Mouse (Mus musculus): ENCODE measurements at regions not wholly inside any gene's neighbourhood (a gene's known extent, or its start where the extent isn't known, plus 50 kb on each side); places are given as distances from the start of the nearest gene placed in this dataset.

- no peak for DNase-seq (ENCODE audit: low read depth, low spot score)
These were observed 2169.9 kb downstream of the 9330182O14Rik start for GRCm38 (mm10) chr15:42304097-42304496.

DNA sequence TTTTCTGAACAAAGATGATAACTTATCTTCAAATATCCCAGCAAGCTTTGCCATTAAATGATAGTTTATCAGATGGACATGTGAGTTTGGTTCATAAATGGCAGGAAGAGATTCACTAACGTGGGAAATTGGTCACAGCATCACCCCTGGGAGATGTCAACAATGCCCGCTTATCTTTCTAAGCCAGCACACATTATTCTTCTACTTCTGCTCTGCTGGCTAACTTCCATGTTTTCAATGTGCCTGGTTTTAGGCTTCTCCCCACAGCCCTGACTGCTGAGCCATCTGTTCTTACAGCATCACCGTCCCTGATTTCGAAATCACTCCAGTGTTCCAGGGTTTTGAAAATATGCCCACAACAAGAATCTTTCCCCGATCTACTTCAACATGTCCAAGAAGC lies 2175.4 kb downstream of the 9330182O14Rik start:
- no peak for DNase-seq (ENCODE audit: low read depth, low spot score)

GRCm38 (mm10) chr15:42311166-42311565 lies 2177.0 kb downstream of the 9330182O14Rik start:
- no peak for DNase-seq (ENCODE audit: low read depth, low spot score)

GRCm38 (mm10) chr15:42320349-42320748 lies 2186.2 kb downstream of the 9330182O14Rik start:
- peak; percentile 41 for DNase-seq (ENCODE audit: low read depth, low spot score)

- DNase-seq (ENCODE audit: low read depth, low spot score): no peak
These were observed 2188.8 kb downstream of the 9330182O14Rik start for GRCm38 (mm10) chr15:42322940-42323339.

GRCm38 (mm10) chr15:42325221-42325620 lies 2191.1 kb downstream of the 9330182O14Rik start:
- DNase-seq (ENCODE audit: low read depth, low spot score): no peak

- DNase-seq (ENCODE audit: low read depth, low spot score): no peak
These were observed 2194.4 kb downstream of the 9330182O14Rik start for GRCm38 (mm10) chr15:42328535-42328934.

GRCm38 (mm10) chr15:42329742-42330141 lies 2195.6 kb downstream of the 9330182O14Rik start:
- DNase-seq (ENCODE audit: low read depth, low spot score): no peak

GRCm38 (mm10) chr15:42333642-42334041 lies 2199.5 kb downstream of the 9330182O14Rik start:
- no peak for DNase-seq (ENCODE audit: low read depth, low spot score)

- no peak for DNase-seq (ENCODE audit: low read depth, low spot score)
These were observed 2212.0 kb downstream of the 9330182O14Rik start for GRCm38 (mm10) chr15:42346131-42346530.

DNA sequence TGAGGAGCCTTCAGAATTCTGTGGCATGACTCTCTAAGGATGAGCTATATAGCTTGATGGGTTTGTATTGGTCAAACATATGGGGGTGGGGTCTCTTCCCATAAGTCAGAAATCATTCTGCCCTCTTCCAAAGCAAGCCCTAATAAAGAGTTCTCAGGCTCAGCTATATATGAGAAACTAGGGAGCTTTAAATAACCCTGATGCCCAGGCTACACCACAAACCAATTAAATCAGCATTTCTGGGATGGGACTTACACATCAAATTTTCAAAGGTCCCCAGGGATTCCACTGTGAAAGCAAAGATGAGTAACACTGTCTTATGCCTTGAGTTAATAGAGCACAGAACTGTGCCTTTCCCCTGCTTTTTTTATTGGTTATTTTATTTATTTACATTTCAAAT lies 2227.7 kb downstream of the 9330182O14Rik start:
- no peak for DNase-seq (ENCODE audit: low read depth, low spot score)

- DNase-seq (ENCODE audit: low read depth, low spot score): no peak
These were observed 2230.8 kb downstream of the 9330182O14Rik start for GRCm38 (mm10) chr15:42364979-42365378.

DNA sequence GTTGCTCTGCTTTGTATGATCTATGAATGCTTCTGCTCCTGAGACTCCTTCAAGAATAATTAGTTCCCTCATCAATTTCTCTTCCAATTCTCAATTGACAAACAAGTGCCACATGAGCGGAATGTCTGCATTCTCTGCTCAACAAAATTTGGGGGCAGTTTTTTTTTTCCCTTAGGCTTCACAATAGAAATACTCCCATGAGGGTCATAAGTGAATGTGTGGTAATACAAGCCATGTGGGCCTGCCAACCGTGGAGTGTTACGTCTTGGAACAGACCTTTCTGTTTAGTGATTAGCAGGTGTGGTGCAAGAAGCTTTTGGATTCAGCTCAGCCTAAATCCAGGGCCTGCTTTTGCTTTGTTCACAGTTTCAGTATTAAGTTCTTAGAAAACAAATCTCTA lies 2232.6 kb downstream of the 9330182O14Rik start:
- DNase-seq (ENCODE audit: low read depth, low spot score): no peak

GRCm38 (mm10) chr15:42369603-42370002 lies 2235.4 kb downstream of the 9330182O14Rik start:
- DNase-seq (ENCODE audit: low read depth, low spot score): no peak

DNA sequence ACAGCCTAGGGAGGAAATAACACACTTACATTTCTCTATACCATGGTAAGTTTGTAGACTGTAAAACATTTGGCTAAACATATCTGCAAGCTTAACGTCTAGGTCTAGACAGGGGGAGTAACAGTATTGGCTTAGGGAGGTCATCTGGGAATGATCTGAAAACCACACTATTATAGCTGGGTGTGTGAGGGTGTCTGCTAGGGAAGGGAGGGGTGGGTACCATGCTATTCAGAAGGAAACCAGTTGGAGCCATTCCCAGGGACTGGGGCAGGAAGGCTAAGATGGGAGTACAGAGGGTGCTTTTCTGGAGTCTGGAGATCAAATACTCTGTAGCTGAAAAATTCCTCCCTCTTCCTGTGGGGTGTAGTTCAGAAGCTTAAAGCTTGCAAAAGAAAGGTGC lies 2235.9 kb downstream of the 9330182O14Rik start:
- no peak for DNase-seq (ENCODE audit: low read depth, low spot score)

DNA sequence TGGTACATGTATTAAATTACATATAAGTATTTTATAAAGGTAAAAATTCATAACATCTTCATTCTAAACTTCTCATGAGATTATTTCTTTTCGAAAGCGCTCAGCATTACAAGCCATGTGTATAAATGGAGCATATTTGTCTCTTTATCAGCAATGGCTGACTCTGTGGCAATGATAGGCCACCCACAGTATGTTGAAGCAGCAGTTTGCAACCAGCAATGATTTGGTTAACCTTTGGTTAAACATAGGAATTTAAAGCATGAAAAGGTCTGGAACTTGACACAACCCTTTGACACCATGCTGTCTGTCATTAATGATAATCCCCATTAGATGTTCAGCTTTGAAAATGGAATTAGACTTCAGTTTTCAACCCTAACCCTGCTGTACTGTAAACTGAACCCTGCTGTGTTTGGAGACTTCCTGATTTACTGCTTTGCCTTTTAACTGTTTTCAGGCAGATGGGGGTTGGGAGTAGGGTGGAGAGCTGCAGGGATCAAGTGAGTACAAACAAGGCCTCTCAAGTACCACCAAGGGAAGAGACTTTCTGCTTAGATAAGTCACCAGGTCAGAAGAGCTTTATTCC lies 2238.6 kb downstream of the 9330182O14Rik start:
- DNase-seq (ENCODE audit: low read depth, low spot score): no peak

Measured in R1 (cell line).